Mouse (Mus musculus) myocyte (in vitro differentiated cells): ENCODE measurements around the gene Epas1.

Experiments used
- CEBPB ChIP-seq: IDR thresholded peaks from 2 replicates; pipeline ENCODE4 v1.6.1; 2011; ENCODE audit warnings: mild to moderate bottlenecking, moderate library complexity; ENCODE audit not compliant: poor library complexity, insufficient read depth, severe bottlenecking
- E2F4 ChIP-seq: IDR thresholded peaks from one replicate; pipeline ENCODE4 v1.6.1; 2011; ENCODE audit warnings: mild to moderate bottlenecking, control low read depth, moderate library complexity; ENCODE audit not compliant: insufficient read depth
- POLR2A ChIP-seq: IDR thresholded peaks from one replicate; pipeline ENCODE4 v1.6.1; 2011; ENCODE audit warnings: low read depth, mild to moderate bottlenecking, control low read depth, moderate library complexity; ENCODE audit not compliant: insufficient read length

DNA sequence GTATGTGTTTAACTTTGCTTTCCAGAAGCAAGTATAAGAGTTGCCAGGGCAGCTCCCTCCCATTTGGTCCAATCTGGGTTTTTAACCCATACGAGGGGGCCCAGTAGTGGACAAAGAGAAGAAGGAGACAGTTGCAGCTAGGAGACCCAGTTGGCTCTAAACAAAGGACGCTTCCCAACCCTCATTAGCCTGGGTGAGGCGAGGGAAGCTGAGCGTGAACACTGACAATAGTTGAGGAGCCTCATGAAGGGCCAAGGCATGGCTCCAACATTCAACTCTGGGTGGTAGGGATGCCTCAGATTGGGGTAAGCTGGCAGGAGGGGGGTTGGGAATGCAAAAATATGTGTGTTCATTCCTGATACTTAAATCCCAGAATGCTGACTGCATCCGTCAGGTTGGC is 85.8 kb downstream of the Epas1 start:
- no peak for TF ChIP-seq POLR2A
- no peak for TF ChIP-seq E2F4
- TF ChIP-seq CEBPB, result no peak
